Mouse (Mus musculus) kidney, postnatal 14 days (tissue): Measurements from ENCODE around the gene Apex2.
"Not testable (repeated sequence)": the region's sequence is repeated elsewhere in the genome, so short reads cannot be mapped to it uniquely, and the experiment has no call there.

Source experiments
- DNase-seq: peaks from one replicate; pipeline ENCODE4 v3.0.0; 2022; ENCODE audit warnings: mixed read lengths

The Apex2 gene

DNA sequence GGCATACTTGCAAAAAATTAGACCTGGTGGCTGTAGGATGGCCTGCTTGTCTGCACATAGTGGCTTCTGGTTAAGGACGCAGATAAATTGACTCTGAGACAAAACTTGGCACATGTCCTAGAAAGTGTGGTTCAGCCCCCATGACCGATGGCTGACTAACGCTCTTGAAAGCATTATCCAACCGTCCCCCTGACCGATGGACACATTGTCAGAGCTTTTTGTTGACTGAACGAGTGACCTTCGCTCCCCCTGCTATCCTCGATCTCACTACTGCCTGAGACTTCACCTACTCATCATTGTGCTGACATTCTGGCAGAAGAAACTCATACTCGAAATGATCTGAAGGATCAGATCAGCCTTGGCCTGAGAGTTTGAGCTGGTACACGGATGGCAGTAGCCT is 101.9 kb downstream of the Apex2 start:
- DNase-seq: not testable (repeated sequence)

- DNase-seq: not testable (repeated sequence)
These were observed 103.2 kb downstream of the Apex2 start for GRCm38 (mm10) chrX:150486314-150487030.

DNA sequence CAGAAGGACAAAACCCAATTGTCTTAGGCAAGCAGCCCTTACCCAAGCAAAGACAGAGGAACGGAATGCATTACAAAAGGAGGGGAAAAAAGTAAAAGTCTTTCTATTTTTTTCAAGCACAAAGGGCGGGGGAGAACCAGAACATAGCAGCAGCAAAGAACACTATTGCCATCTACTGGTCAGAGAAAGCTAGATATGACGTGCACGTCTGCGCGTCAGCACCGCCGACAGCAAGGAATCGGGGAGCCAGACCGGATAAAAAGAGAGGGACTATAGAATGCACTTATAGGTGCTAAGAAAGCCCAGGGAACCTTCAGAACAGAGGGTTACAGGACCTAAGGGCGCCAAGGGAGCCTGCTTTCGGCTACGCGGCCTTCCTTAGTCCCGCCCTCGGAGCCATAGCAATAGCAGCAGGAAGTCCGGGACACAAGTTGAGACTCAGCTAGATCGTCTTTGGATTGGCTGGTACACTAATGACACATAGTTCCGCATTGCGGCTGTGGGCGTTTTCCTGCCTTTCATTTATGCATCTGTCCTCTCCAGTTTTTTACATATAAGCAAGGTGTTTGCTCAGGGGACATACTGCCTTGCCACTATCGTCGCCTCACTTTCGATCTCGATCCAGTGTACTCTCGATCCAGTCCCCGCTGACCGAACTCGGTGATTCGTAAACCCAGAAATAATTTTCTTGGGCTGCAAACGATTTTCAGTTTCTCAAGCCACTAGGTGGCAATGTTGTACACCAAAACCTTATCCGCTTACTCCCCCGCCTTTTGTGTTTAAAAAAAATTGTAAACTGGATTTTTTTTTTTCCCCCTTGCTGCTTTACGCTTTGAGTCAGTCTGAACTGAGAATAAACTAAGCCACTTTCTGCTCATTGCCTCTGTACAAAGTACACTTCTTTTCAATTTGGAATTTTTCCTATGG is 111.6 kb downstream of the Apex2 start:
- peak; percentile 89 for DNase-seq

GRCm38 (mm10) chrX:150471416-150471815 is 118.3 kb downstream of the Apex2 start:
- DNase-seq: no peak
